Mouse (Mus musculus): ENCODE data around the gene Fam13c.

Gene Fam13c

DNA sequence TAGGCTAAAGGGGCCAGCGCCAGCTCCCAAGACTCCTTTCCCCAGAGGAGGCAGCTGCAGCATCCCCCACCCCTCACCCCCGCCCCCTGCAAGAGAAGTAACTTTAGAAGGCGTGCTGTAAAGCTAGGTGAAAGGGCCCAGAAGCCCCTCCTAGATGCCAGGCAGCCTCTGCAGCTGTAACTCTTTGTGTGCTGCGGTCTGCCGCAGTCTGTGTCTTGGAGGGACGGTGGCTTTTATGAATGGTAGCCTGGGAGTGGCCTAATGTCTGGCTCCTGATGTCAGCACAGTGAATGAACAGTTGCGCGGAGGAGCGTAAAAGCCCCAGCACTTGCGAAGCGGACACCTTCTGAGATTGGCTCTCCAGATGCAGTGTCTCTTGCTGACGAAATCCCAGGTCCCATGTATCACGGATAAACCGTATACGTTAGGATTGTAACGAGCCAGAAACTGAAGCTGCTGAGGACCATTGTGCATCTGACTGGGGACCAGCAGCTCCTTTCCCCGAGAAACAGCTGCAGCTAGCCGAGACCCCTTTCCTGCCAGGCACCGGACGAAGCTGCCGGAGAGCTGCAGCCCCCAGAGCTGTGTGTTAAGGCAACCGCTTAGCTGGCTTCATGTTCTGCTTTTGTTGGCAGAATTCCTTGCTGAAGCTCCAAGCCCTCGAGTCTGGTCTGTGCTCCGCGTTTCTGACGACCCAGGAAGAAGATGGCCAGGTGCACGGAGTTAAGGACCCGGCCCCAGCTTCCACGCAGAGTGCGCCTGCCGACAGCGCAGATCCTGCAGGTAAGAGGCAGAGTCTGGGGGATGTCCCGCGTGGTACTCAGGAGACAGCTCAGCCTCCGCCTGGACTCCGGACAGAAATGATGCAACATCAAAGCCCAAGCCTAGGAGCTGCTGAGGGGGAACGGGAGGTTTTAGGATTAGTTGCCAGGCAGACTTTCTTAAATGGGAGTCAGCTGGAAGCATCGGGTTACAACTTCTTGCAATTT lies 80.2 kb downstream of the Fam13c start:
- in situ Hi-C loops (cut with MboI, MseI): no loop called here

DNA sequence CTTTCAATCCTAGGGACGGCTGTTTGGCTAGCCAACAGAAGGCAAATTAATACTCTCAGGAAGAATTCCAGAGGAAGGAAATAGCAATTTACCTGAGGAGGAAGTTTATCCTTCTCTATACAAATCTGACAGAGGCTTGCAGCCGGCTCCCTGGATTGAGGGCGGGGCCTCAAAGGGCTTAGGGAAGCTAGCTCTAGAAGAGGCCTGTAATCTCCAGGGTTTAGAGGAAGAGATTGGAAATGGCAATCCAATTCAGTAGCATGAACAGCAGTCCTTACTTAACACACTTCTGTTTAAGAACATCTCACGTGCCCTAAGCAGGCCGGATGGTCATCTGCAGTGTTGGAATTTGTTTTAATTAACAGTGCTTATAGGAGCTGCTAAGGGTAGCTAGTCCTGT lies 81.1 kb downstream of the Fam13c start:
- in situ Hi-C loops (cut with MboI, MseI): no loop called here

DNA sequence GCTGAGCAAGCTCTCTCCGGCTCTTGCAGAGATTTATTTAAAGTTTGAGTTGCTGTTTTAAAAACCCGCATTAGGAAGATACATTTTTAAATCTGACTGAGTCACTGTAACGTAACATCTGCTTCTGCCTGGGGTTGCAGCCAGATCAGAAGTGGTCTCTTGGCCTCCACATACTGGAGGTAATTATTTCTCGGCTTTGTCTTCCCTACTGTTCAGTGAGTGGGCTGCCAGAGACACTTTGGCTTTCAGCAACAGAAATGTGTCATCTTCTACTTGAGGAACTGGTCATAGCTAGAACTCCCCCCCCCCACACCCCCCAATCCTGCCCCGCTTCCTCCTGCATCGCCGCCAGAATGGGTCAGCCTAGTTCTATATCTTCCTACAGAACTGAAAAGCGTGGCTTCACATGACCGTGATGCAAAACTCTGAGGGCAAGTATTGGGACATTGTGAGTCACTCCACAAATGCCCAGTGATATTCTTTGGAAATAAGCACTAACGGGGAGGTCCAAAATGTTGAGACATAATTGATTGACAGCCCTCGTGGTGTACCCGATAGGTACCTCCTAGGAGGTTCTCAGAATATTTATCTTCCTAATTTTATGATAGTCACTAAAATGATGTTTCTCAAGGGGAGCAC lies 90.0 kb downstream of the Fam13c start:
- in situ Hi-C loops (cut with MboI, MseI): no loop called here

DNA sequence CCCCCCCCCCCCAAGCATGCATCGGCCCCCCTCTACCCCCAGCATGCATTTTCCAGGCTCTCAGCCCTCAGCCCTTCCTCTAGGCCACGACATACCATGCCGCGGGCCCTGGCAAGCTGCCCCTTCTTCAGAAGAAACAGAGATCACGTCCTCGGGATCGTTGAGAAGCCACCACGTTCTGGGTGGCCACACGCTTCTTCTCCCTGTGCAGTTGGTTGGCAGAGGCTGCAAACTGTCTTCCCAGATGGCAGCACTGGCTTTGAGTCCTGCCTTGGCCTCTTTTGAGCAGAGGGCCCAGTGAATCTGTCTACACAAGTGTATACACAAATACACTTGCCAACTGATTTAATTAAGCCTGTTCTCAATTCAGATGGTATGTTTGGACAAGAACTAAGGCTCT lies 92.0 kb downstream of the Fam13c start:
- in situ Hi-C loops (cut with MboI, MseI): no loop called here

DNA sequence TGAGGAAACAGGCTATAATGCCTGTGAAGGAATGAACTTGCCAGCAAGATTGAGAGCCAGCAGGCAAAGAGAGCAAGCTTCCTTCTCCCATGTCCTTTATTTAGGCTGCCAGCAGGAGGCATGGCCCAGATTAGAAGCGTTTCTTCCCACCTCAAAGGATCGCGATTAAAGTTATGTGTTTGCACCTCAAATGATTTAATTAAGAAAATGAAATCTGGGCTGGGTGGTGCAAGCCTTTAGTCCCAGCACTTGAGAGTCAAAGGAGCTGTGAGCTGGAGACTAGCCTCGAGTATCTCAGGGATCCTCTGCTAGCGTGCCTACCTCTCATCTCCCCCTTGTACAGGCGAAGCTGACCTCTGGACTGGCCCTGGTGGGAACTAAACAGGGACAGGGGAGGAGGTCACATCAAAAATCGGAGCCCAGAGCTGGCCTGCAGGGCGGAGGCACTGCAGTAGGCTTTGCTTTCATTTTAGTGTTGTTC lies 93.1 kb downstream of the Fam13c start:
- in situ Hi-C loops (cut with MboI, MseI): no loop called here

DNA sequence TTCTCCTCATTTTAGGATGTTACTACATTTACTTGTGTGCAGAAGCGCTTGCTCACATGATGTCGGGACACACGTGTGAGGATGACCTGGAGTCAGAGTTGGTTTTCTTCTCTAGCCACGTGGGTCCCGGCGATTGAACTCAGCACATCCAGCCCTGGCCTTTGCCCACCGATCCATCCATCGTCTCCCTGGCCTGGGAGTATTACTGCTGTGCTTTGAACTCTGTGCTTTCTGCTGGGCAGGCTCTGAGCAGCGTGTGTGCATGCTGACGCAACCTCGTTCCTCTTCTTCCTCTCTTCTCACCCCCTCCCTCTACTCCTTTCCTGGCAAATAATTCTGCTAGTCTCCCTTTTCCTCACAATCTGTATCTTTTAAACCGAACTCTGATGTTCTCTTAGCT lies 93.7 kb downstream of the Fam13c start:
- in situ Hi-C loops (cut with MboI, MseI): no loop called here

DNA sequence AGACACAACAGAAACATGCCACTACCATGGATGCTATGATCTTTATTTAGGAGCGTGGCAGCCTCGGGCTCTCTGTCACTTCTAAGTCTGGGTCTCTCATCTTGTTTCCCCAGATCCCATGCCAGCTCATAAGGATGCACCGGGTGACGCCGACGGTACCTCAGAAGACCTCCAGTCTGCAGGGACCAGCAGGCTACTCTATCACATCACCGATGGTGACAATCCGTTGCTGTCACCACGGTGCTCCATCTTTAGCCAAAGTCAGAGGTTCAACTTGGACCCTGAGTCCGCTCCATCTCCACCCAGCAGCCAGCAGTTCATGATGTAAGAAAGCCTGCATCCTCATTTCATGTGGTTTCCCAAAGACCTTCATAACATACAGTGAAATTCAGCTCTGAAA lies 94.3 kb downstream of the Fam13c start:
- in situ Hi-C loops (cut with MboI, MseI): no loop called here

DNA sequence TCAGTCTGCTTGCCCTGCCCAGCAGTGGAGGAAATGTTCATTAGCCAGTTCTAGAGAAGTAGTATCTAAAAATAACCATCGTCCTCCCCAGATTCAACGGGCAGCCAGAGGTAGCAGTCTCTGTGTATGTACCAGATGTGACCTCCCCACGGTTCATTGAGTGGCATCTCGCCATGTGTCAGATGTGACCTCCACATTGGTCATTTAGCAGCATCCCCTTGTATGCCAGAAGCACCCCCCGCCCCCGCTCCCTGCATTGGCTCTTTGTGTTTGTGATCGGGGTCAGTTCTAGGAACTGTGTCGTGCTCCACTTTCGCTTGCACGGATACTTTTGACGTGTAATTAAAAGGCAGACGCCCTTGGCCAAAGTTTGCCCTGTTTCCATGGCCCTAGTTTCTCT lies 95.1 kb downstream of the Fam13c start:
- in situ Hi-C loops (cut with MboI, MseI): no loop called here

DNA sequence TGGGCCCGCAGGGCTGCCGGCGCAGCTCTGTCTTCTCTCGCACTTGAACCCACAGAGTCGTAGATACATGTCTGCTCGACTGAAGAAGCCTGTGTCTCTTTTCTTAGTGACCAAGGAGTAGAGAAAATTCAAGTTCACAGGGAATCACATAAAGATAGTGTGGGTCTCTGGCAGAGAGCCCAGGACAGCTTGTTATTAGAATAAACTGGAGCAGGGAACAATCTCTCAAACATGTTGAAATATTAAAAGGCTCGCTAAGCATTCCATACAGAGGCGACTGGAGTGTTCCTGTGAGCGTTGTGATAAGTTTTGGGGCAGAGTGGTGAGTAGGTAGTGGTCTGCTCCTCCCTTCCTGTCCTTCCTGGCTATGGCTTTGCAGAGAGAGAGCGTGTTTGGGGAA lies 97.4 kb downstream of the Fam13c start:
- in situ Hi-C loops (cut with MboI, MseI): no loop called here

DNA sequence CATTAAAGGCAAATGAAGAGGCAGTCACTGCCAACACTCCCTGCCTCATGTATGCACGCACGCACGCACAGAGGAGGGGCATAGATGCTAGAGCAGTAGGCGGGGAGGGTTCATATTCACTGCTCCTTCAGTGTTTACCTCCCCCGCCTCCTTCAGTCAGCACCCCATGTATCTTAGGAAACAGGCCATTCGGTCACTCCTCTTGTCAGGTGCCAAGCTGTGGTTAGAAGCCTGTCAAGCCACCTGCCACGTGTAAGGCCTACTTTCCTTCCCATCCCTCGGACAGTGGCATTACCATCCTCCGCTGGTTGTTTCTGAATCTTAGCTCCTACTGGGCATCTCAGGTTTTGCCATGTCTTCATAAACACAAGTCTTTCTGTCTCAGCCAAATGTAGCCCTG lies 99.0 kb downstream of the Fam13c start:
- in situ Hi-C loops (cut with MboI, MseI): no loop called here

DNA sequence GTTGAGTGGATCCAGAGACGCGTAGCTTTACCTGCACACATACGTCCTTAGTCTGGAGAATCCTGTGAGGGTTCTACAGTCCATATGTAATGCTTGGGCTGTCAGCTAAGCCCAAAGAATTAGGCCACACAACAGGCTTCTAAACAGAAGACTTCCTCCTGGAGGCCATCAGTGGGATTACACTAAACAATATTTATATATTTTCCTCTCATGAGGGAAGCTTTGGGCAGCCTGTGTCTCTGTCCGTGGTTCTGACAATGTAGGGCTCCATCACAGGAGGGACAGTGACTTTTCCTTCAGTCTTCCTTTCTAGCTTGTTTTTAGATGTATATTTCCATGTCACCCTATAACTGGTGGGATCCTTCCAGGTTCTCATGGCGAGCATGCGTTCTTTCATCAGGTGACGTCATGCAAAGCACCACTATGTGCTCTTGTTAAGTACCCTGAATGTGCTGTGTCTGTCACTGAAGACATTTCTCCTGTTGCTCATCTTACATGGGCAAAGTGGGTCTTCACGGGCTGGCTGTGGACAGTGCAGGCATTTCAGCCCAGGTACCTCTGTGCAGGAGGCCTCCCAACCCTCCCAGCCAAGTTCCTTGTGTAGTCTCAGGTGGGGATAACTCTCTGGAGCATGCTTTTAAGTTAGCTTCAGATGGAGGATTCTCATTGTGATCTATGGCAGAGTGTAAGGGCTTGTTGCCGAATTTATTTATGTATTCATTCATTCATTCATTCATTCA lies 100.3 kb downstream of the Fam13c start:
- in situ Hi-C loops (cut with MboI, MseI): no loop called here

DNA sequence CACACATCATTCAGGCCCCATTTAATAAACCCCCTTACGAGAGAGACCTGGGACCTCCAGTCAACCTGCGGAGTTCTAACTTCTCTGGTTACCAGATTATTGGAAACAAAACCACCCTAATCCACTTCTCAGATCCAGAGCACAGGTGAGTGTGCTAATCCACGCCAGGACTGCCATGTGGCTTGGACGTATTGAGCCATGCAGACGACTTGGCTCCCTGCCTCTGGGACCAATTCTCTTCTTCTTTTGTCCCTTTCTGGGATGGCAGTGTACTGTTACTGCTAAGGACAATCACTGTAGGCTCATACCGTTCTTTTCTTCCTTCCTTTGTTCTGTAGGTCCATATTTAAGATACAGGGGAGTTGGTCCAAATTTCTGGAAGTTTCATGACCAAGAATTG lies 102.6 kb downstream of the Fam13c start:
- in situ Hi-C loops (cut with MboI, MseI): no loop called here

DNA sequence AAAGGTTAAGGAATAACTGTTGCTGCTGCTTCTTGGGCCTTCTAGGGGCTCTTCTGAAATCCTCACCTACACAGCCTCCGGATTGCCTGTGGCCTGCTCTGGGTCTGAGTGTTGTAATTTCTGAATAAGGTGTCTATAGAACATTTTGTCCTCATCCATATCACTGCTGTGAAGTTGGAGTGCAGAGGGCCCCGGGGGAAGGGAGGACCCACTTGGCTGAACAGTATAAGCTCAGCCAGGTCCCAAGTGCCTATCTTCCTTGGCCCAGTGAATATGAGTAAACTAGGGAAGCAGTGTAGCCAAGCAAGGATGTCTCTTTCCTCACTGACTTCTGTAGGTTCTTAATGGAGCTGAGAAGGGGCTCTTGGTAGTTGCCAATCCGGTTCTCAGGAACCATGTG lies 112.2 kb downstream of the Fam13c start:
- in situ Hi-C loops (cut with MboI, MseI): no loop called here

DNA sequence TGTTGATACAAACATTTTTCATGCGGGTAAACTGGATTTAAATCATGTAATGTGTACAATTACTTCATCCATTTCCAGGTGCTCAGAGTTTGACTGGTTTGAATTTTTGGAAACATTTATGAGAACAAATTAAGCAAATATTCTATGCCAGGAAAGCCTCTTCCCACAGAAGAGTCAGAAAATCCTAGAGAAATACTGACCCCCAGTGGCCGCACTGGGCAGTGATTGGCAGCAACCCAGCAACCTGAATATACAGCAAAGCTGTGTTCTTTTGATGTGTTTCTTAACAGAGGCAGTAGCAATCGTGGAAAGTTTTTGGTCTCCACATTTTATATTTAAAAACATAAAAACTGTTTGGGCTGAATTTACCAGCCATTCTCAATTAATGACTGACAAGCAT lies 123.4 kb downstream of the Fam13c start:
- in situ Hi-C loops (cut with MboI, MseI): no loop called here

DNA sequence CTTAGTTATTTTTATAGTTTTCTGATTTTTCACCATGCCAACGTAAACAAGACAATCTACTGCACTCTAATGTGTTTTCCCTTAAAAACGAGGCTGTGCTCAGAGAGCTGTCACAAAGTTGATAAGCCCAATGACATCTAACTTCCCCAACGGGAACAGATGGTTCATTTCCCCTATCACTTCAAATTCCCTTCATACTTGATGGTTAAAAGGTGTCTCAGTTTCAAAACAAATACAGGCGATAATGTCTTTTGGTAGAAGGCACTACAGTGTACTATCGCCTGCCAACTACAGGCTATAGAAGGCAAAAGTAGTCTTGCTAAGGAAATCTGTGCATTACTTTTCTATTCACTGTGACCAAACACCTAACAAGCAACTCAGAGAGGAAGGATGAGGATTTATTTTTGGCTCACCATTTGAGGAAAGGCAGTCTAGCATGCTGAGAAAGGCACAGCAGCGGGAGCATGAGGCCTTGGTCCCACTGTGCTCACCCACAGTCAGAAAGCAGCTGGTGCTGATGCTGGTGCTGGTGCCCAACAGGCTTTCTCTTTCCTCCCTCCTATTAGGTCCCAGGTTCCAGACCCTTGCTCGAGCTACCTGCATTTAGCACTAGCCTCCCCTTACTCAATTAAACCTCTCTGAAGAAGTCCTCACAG lies 141.4 kb downstream of the Fam13c start:
- in situ Hi-C loops (cut with MboI, MseI): no loop called here

DNA sequence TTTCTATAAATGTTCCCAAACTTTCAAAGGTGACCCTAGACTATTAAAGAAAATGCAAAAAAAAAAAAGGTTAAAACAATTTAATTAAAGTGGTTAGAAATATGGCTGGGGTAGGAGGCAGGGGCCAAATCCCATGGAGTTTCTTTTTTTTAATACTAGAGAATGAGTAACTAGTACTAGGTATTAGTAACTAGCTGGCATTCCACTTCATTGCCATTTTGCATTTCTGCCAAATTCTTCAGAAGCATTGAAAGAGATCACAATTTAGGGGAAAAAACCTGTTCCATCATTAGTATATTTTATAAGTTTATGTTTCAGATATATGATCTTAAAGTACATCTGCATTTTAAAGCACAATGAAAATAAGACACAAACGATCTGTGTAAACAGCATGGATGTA lies 143.9 kb downstream of the Fam13c start:
- in situ Hi-C loops (cut with MboI, MseI): no loop called here

DNA sequence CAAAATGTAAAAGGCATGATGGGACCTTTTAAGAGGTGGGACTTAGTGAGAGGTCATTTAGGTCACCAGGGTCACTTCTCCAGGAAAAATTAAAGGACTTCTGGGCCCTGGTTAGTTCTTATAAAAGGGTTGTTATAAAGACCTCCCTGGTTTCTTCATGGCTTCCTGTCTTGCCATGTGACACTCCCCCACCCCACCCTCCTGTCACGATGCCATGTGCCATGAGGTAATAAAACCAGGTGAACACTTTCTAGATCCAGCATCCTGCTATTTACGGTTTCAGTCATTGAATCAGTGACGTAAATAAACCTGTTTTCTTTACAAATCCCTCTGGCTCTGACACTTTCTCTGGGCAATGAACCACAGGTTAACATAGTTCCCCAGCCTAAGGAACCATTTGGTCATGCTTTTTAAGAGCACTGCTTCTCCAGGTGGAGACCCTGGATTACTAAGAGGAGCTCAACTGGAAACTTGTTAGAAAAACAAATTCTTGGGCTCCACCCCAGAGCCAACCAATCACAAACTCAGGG lies 146.7 kb downstream of the Fam13c start:
- in situ Hi-C loops (cut with MboI, MseI): no loop called here

DNA sequence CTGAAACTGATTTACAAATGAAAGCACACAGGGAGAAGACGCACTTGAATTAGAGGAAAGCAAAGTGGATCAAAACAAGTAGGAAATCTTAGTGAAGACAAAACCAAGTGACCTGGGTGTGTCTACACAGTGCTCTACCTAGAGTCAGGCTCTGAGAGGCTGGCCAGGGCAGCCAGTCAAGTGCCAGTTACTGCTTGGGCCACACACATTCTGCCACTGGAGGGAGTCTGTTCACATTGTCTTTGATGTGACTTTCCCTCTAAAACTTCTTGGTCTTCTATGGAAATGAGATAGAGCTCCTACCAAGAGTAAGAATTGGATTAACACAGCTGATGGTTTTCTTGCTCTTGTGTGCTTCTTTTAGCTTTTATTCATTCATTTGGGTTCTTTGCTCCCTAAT lies 153.7 kb downstream of the Fam13c start:
- in situ Hi-C loops (cut with MboI, MseI): no loop called here

DNA sequence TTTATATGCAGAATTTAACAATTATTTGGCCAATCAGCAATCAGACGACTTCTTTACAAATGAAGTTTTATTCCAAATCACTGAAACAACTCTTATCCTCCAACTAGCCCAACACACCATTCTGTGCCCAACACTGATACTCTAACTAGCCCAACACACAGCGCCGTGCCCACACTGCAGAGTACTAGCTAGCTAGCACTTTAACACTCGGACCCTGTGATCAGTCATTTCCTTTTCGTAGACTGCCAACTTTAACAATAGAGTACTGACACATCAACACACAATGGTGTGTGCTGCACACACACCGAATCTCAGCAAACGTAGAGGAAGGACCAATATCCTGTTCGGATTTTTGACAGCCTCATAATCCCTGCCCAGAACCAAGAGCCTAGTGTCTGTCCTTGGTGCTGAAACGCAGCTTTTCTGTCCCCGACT lies 157.8 kb downstream of the Fam13c start:
- in situ Hi-C loops (cut with MboI, MseI): no loop called here

DNA sequence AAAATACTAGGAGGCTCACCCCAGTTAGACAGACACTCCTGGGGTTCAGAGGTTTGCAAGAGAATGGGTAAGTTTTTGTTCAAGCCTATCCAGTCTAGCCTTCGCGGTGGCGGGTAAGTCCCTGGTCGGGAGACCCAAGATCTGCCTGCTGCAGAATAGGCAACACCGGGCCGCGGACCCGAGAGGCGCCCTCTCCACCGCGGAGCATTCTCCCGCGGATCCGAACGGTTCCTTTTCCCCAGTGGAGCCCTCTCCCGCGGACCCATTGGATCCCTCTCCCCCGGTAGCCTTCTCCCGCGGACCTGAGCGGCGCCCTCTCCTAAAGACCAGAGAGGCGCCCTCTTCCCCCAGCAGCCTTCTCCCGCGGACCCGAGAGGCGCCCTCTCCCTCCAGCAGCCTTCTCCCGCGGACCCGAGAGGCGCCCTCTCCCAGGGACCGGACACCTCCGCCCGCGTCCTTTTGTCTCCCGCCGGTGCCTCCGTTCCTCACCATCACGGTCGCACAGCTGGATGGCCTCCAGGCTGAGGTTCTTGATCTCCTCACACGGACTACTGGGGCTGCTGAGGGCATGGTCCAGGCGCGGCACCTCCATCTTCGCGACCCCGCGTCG lies 158.3 kb downstream of the Fam13c start:
- in situ Hi-C loops (cut with MboI, MseI): no loop called here

All from T-helper 2 cell (primary cell).